Mouse (Mus musculus) ES-CJ7 (cell line): ENCODE measurements around the gene Wfdc18.

Experiments
- DNase-seq: peaks from one replicate; pipeline ENCODE4 v3.0.0; 2011; ENCODE audit warnings: low read depth, low spot score

Gene Wfdc18

GRCm38 (mm10) chr11:83708715-83709114 lies at the start of gene Wfdc18:
Wfdc18 (plus strand) TSS chr11:83709015.
- DNase-seq = no peak

DNA sequence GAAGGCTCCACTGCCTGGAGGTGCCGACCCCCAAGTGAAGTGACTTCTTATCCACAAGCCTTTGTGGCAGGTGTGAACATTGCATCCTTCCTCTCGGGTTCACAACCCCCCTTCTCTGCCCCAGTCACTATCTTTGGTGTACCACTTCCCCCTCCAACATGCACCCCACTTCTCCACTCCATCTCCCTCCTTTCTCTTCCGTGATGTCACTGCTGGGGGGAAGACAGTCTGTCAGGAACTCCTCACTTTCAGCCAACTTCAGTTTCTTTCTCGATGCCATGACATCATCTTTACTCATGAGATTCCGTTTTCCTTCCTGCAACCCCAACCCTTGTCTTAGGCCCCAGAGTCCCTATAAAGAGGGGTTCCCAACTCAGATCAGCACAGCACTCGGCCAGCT lies 46.6 kb upstream of the Wfdc18 start, which contains the start of gene Ccl4:
TSS of gene Ccl4 (plus strand) at position 381 of the 400 bp plus-strand sequence.
- DNase-seq = peak; percentile 1

DNA sequence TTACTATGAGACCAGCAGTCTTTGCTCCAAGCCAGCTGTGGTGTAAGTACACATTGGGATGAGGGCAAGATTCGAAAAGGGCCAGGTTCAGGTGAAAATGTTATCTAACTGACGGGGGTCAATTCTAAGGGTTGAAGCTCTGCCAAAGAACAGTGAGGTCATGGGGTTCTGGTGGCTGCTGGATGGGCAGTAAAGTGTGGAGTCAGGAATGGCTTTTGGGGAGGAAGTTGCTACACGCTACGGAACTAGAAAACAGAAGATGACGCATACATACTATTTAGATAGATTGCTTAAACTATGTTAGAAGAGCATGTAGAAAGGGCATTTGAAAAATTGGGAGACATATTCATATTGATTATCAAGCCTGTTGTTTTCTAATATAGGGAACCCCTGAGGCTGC lies 45.3 kb upstream of the Wfdc18 start:
- DNase-seq = no peak

- DNase-seq = peak; percentile 0
These were observed 37.1 kb upstream of the Wfdc18 start for GRCm38 (mm10) chr11:83671743-83672142.

GRCm38 (mm10) chr11:83675665-83676064 lies 33.1 kb upstream of the Wfdc18 start:
- DNase-seq = no peak

DNA sequence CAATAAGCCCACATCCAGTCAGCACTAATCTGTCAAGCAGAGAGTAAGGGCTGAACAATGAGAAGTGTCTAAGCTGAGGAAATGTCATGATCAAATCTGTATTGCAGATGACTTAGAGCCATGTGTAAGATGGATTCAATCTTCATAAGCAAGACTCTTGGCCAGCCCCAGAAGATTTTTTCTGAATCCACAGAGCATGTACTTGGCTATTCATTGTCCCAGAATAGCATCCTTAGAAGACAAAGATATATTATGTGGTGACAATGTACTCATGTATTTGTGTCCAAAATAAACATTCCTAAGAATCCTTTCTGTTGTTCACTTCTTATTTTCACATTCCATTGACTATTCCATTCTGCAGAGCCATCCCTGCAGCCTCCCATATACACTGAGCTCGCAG lies 18.9 kb upstream of the Wfdc18 start:
- DNase-seq = no peak

GRCm38 (mm10) chr11:83692008-83692407 lies 16.8 kb upstream of the Wfdc18 start:
- no peak for DNase-seq

DNA sequence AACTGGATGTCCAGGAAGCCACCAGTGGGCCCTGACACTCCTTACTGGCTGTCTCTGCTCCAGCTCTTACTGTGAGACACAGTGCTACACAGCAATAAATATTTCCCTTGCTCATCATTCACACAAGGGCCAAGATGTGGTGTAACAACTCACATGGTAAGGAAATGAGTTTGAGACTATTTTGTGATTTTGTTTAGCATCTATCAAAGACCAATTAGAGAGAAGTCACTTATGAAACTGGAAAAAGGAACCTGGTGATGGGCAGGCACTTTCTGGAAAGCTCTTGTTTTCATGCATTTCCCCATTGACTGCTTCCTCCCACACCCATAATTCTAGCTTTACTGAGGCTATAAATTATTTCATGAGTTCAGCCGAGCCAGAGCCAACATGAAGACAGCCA lies 5.1 kb upstream of the Wfdc18 start, which contains the start of gene Wfdc17:
TSS of gene Wfdc17 (plus strand) at position 287 of the 400 bp plus-strand sequence.
- DNase-seq = peak; percentile 0

GRCm38 (mm10) chr11:83709683-83710082 lies 868 bp downstream of the Wfdc18 start:
- DNase-seq = no peak

- no peak for DNase-seq
These were observed 3.9 kb downstream of the Wfdc18 start for GRCm38 (mm10) chr11:83712671-83713070.

GRCm38 (mm10) chr11:83713925-83714324 lies 5.1 kb downstream of the Wfdc18 start:
- no peak for DNase-seq

GRCm38 (mm10) chr11:83717042-83717665 lies 8.3 kb downstream of the Wfdc18 start:
- DNase-seq = no peak

DNA sequence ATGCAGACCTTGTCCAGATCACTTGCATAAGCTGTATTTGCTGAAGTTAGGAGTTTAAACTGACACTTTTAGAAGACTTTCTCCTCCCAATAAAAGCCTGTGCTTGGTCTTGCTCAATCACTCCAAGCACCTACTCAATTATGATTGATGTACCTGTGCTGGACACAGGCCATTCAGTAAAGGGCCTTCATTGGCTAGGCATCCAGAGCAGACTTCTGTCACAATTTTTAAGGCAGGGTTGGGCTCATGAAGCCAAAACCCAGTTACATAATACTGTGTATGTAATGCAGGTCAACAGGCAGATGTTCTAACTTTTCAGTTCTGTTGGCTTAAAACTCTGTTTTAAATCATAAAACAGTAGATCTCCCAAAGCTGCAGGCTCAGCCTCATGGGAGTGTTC lies 12.0 kb downstream of the Wfdc18 start:
- no peak for DNase-seq

GRCm38 (mm10) chr11:83728757-83729432 lies 20.1 kb downstream of the Wfdc18 start:
- peak; percentile 32 for DNase-seq

- DNase-seq = no peak
These were observed 22.3 kb downstream of the Wfdc18 start for GRCm38 (mm10) chr11:83731116-83731515.

DNA sequence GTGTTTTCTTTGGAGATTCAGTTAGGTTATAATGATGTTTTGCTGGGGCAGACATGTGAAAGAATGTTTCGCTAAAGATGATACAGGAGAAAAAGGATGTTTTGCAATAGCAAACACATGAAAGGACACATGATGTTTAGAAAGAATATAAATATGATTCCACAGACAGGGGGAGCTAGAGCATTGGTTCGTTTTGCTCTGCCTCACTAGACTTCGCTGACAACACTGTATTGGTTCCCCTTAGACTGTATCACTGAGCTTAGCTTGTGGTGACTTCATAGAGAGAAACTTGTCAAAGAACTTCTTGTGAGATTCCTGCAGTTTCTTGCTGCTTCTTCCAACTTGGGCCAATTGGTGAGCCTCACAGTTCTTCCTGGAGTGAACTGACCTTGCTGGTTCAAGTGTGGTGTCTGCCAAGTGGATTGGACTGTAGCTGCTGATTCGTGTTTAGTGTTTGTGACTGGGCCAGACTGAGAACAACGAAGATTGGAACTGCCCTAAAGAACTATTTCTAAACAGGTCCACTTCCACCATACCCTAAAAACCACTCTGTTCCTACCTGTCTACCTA lies 24.3 kb downstream of the Wfdc18 start:
- no peak for DNase-seq

DNA sequence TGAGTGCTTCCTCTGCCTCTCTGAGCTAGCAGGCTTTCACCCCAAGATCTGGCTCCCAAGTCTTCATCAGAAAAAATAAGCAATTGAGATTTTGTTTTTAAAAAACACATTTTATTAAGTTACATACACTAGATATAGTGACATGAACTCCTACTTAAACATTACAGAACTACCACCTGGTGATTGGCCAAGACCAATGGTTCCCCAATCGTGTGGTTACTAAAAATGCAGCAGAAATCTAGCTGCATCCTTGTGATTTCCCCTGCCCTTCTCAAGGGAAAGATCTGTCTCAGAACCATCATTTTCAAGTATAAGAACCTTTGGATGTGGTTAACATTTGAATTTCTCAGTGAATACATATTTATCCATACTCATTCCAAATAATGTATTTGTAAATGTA lies 25.4 kb downstream of the Wfdc18 start:
- no peak for DNase-seq

DNA sequence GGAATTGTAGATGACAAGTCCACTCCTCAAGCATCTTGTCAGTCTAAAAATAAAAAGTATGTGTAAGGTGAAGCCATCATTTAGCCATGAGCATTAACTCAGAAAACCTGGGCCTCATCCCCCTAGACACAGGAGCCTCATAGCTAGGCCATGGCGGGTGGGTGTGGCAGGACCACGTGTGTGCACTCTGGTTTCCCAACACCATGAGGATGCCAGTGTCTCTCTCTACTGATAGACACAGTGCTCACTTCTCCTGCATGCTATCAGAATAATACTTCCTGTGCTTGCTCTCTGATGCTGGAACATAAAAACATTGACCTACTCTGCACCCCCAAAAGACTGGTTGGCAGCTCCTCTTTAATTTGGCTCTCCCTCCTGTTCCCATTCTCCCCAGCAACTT lies 27.1 kb downstream of the Wfdc18 start:
- DNase-seq = no peak

DNA sequence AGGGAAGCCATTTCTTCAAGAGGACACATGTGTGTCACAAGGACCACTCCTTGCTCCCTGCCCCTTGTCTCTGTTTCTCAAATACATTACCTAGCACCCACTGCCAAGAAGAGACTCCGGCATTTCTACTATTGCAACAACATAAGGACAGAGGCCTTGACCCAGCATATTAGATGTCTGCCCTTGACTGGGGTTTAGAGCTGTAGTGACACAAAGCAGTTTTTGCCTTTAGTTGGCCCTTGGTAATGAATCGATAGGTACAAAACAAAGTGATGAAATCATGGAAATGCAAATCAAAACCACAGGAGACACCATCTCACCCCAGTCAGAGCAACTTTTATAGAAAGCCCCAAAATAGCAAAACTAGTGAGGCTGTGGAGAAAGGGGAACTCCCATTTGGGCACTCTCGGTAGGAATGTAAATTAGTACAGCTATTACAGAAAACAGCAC lies 28.3 kb downstream of the Wfdc18 start:
- no peak for DNase-seq

DNA sequence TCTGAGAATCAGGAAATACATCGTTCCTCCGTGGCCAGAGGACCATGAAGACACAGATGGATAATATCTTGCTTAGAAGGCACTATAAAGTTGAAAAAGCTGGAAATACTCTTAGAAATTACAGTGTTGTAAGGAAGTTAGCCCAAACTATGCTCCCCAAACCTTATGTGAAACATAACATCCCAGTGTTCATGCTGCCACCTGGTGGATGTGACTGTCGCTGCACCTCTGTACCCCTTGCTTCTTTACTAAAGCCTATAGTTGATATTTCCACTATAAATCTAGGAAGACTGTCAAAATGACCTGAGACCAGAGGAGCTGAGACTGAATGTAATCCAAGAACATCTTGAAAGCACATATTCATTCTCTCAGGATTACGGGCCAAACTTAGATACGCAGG lies 30.4 kb downstream of the Wfdc18 start:
- peak; percentile 49 for DNase-seq

DNA sequence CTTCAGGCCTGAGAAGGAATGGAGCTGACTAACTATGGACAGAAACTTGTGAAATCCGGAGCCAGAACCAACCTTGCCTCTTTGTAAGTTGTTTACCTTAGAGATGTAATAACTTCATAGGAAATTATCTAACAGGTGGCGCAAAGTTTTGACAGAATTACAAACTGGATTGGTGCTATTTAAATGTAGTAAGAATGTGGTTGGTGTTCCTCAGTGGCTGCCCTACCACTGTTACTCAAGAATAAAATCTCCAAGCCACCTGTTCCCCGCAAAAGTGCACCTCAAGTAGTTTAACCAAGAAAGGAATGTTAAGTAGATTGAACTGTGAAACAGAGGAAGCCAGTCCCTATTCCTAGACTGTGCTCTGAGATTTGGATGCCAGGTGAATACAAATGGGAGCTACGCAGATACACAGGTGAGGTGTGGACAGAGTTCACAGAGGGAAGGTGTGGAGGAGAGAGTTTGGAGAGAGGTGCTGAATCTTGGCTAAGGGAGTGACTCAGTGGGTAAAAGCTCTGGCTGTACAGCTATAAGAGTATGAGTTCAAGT lies 31.7 kb downstream of the Wfdc18 start:
- DNase-seq = no peak

DNA sequence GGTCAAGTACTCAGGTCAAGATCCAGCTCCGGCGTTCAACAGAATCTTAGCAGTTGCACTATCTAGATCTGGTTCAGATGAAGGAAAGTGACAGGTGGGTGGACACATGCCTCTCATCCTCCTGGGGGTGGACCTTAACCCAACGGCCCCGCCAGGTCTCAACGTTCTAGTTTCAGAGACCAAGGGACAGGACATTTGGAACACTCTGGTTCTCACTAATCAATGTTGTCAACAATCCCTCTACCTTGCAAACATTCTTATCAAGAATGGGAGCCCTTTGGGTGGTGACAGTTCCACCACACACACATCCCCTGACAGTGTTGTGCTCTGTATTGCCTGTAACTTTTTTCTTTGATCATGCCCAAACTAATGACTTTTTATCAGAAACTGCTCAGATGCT lies 33.0 kb downstream of the Wfdc18 start:
- DNase-seq = no peak
